Mouse (Mus musculus): ENCODE results near the gene Slc11a2.

DNA sequence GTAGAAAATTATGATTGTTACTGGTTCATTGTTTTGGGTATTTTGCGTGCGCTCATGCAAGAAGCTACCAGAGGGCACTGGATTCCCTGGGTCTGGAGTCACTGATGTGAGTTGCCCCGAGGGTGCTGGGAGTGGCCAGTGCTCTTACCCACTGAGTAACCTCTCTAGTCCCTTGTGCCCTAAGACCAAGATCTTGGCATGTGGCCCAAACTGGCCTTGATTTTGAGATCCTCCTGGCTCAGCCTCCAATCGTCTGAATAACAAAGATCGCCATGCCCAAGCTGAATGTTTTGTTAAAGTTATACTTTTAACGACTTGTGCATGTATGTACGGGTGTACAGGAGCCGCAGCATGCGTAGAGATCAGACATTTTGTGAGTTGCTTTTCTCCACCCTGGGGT lies 39.2 kb downstream of the Slc11a2 start:
- TF ChIP-seq MXI1 (IDR thresholded peaks at IDR 0.05; ENCODE audit: low read depth, low read length) = no peak
- TF ChIP-seq TCF12 (IDR thresholded peaks at IDR 0.05; ENCODE audit: low read depth, low read length) = no peak
- TF ChIP-seq EP300 (IDR thresholded peaks at IDR 0.05; ENCODE audit: low read length) = no peak
- TF ChIP-seq CTCF (conservative IDR thresholded peaks at IDR 0.05 in 1 of 2, IDR thresholded peaks at IDR 0.05 in 1 of 2; ENCODE audit: low read depth in 2 of 2, low read length in 2 of 2) = no peak
- TF ChIP-seq E2F4 (IDR thresholded peaks at IDR 0.05; ENCODE audit: insufficient replicate concordance, low read depth, low read length) = no peak
- TF ChIP-seq MYC (IDR thresholded peaks at IDR 0.05; ENCODE audit: low read depth, low read length) = no peak
- TF ChIP-seq POLR2A (IDR thresholded peaks at IDR 0.05; ENCODE audit: low read depth, low read length) = no peak
- no peak for TF ChIP-seq ZC3H11A (IDR thresholded peaks at IDR 0.05; ENCODE audit: low read depth, low read length)
- no peak for TF ChIP-seq POLR2AphosphoS2 (IDR thresholded peaks at IDR 0.05; ENCODE audit: low read depth, low read length)
- TF ChIP-seq MEF2A (IDR thresholded peaks at IDR 0.05; ENCODE audit: borderline replicate concordance, low read depth, low read length) = no peak

Measured in CH12.LX (cell line).